Comparison of ENCODE assay signal across 15 mouse cellular contexts in genomic region chr13:31132501-31132900, GRCm38 (mm10).
DNase-seq lines count a peak whose midpoint lies in the region; TF ChIP-seq lines count a peak whose summit lies in the region.
"Had no signal": no experiment of that assay in that cellular context is flagged by ENCODE, and none has a peak within 500 bp of the region (broad histone marks: within the 10 kb centered on the region; RNA-seq: fewer than 3 reads in every experiment).

No protein-coding gene starts in this region.

- H3K27me3 ChIP-seq in thymus, adult 2 months (ENCODE audit: control insufficient read depth, insufficient read depth, low read length), result no peaks in the 10 kb centered on the region
- no peaks in the 10 kb centered on the region for H3K27me3 ChIP-seq in cerebellum, adult 2 months (ENCODE audit: control insufficient read depth, insufficient read depth, low read length)
- H3K27me3 ChIP-seq: heart, embryonic 12.5 days; hindbrain, embryonic 15.5 days; limb, embryonic 12.5 days; liver, embryonic 13.5 days; midbrain, embryonic 12.5 days; neural tube, embryonic 13.5 days had no signal

- no peaks in the 10 kb centered on the region for H3K4me1 ChIP-seq in thymus, adult 2 months (replicated peaks; ENCODE audit: control insufficient read depth, insufficient read depth, low read length)
- H3K4me1 ChIP-seq in cerebellum, adult 2 months (ENCODE audit: control insufficient read depth, insufficient read depth, low read length), result no peaks in the 10 kb centered on the region
- H3K4me1 ChIP-seq: heart, embryonic 12.5 days; hindbrain, embryonic 15.5 days; limb, embryonic 12.5 days; liver, embryonic 13.5 days; midbrain, embryonic 12.5 days; neural tube, embryonic 13.5 days had no signal

- H3K27ac ChIP-seq in thymus, adult 2 months (ENCODE audit: control insufficient read depth, insufficient read depth, low read length), result no peak overlapping the region
- H3K27ac ChIP-seq in cerebellum, adult 2 months (ENCODE audit: insufficient read depth, low read length), result no peak overlapping the region
- H3K27ac ChIP-seq: hindbrain, embryonic 15.5 days; limb, embryonic 12.5 days; liver, embryonic 13.5 days; midbrain, embryonic 12.5 days; neural tube, embryonic 13.5 days had no signal

- H3K4me3 ChIP-seq in thymus, adult 2 months (ENCODE audit: control insufficient read depth, insufficient read depth, low read length), result no peak overlapping the region
- H3K4me3 ChIP-seq in cerebellum, adult 2 months (replicated peaks; ENCODE audit: insufficient read depth, low read depth, low read length), result no peak overlapping the region
- H3K4me3 ChIP-seq: erythroblast, embryonic 14.5 days; heart, embryonic 12.5 days; hindbrain, embryonic 15.5 days; limb, embryonic 12.5 days; liver, embryonic 13.5 days; midbrain, embryonic 12.5 days; neural tube, embryonic 13.5 days had no signal

- 94% methylated on average over 5 of the region's 5 CpGs for WGBS in thymus, adult 2 months
- WGBS in cerebellum, adult 2 months, result 88% methylated on average over 5 of the region's 5 CpGs

- TF ChIP-seq POLR2A in thymus, adult 2 months (IDR thresholded peaks at IDR 0.05; ENCODE audit: control insufficient read depth, extremely low read depth, insufficient read depth, low read length, poor library complexity), result no peak
- TF ChIP-seq POLR2A in cerebellum, adult 2 months (IDR thresholded peaks at IDR 0.05; ENCODE audit: borderline replicate concordance, insufficient read depth, low read length), result no peak

- no peaks in the 10 kb centered on the region for H3K36me3 ChIP-seq in thymus, adult 2 months (ENCODE audit: control insufficient read depth, insufficient read depth, low read length)
- H3K36me3 ChIP-seq: heart, embryonic 12.5 days; hindbrain, embryonic 15.5 days; limb, embryonic 12.5 days; liver, embryonic 13.5 days; midbrain, embryonic 12.5 days; neural tube, embryonic 13.5 days had no signal

- TF ChIP-seq CTCF in thymus, adult 2 months (IDR thresholded peaks at IDR 0.05; ENCODE audit: borderline replicate concordance, control insufficient read depth, extremely low read depth, insufficient read depth, low read length, poor library complexity), result no peak
- TF ChIP-seq CTCF in cerebellum, adult 2 months (IDR thresholded peaks at IDR 0.05; ENCODE audit: borderline replicate concordance, insufficient read depth, low read depth, low read length), result no peak

- peak; percentile 15 for DNase-seq in kidney, adult 18-20 months
- no peak for DNase-seq in kidney, postnatal 4 days
- DNase-seq in thymus, adult 2 months, result peak; percentile 3
- DNase-seq in thymus, adult 18-20 months, result no peak
- peak; percentile 7 for DNase-seq in adipocyte (ENCODE audit: low spot score)
- DNase-seq in lung, postnatal 36 days, result peak; percentile 44
- no peak for DNase-seq in cerebellum, adult 2 months
- DNase-seq: cerebellum, adult 11 months; liver, embryonic 13.5 days had no signal

Comparison
In these comparisons a context has a peak if more than half of its experiments do, and no peak if none do; other contexts are left out.
1. DNase-seq: peak in kidney, adult 18-20 months (single experiment), thymus, adult 2 months (single experiment), adipocyte (single experiment) and lung, postnatal 36 days (single experiment); none in kidney, postnatal 4 days (0 of 2), thymus, adult 18-20 months (0 of 2) and cerebellum, adult 2 months (0 of 2).